Mouse (Mus musculus): ENCODE data around the gene Gadd45gip1.
A peak's percentile ranks its signal among the peaks of the same experiment; 100 is the strongest.
"Not testable (repeated sequence)": the region's sequence is repeated elsewhere in the genome, so short reads cannot be mapped to it uniquely, and the experiment has no call there.

The Gadd45gip1 gene

DNA sequence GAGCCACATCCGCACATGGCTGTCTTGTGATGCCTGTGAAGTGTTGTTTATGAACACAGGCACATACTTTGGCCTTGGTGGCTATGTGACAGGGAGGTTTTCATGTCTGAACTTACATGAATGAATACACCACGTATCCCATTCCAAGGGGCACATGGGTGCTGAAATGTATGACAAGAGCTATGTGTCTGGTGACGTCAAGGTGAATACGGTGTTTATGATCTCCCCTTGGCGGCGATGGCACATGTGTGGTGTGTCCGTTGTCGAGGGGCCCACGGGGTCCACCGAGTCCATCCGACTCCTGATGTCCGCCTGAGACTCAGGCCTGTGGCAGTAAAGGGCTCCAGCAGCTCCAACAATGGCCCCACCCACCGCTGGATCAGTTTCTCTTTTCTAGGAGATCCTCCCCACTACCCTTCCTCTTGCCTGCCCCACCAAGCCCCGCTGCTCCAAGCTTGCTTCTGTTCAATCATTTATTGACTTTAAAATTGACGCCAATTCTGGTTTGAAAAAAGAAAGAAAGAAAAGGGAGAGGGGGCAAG lies 34.0 kb upstream of the Gadd45gip1 start:
- no peak for DNase-seq (ENCODE audit: low read depth)

GRCm38 (mm10) chr8:84797971-84798370 lies 33.4 kb upstream of the Gadd45gip1 start:
- DNase-seq (ENCODE audit: low read depth) = no peak

DNA sequence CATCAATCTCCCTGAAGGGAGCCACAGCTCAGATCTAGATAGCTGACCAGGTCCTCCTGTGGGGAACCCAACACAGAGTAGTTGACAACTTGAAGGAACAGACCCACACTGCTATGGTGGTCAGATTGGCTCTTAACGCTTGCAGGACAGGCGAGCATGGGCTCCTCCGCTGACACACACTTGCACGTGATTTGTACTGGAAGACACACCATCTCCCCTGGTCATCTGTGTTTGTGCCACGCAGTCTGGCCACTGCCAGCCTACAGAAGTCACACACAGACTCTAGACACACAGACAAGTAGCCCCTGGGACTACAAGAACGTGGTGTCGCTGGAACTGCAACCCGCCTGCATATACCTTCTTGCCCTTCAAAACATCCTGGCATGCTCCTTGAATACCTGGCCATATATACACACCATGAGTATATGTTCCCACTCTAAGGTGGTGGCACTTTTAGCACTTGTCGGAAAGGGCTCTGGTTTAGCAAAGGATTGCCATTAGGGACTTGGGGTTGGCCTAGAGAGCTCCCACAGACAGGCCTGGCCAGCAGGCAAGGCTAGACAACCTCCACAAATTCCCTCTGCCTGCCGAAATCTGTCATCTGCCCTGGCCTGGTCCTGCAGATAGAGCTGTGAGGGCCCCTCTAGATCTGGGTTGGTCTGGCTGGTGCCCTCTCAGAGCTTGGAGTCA lies 32.7 kb upstream of the Gadd45gip1 start:
- DNase-seq (ENCODE audit: low read depth) = no peak

DNA sequence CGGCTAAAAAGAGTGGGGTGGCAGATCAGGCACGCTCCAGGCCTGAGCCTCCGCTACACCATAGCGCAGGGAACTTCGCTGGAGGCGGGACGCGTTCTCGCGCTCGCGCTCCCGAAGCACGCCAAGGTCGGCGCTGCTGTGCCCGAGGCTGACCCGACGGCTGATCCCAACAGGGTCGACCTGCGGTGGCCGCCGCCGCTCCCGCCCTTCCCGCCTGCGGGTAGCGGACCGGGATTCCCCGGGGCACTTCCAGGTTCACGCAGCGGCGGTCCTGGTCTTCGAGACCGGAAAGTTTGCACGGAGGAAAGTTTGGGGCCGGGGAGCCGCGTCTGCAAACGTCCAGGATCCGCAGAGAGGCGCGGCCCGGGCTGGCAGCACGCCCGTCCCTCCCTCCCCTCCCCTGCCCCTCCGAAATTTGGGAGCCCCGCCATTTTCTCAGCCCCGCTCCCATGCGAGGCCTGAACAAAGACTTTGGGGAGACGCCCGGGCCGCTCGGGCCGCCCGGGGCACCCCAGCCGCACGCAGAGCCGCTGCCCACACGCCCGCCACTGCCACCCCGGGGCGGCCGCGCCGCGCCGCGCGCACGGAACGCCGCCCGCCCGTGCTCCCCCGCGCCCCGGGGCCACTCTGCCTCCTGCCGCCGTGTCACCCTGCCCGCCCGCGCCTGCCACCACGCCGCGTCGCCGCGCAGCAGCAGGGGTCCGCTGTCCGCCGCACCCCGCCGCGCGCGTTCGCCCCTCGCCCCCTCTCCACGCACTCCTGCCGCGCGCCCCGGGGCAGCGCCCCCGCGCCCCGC lies 32.0 kb upstream of the Gadd45gip1 start:
- peak; percentile 42 for DNase-seq (ENCODE audit: low read depth)

DNA sequence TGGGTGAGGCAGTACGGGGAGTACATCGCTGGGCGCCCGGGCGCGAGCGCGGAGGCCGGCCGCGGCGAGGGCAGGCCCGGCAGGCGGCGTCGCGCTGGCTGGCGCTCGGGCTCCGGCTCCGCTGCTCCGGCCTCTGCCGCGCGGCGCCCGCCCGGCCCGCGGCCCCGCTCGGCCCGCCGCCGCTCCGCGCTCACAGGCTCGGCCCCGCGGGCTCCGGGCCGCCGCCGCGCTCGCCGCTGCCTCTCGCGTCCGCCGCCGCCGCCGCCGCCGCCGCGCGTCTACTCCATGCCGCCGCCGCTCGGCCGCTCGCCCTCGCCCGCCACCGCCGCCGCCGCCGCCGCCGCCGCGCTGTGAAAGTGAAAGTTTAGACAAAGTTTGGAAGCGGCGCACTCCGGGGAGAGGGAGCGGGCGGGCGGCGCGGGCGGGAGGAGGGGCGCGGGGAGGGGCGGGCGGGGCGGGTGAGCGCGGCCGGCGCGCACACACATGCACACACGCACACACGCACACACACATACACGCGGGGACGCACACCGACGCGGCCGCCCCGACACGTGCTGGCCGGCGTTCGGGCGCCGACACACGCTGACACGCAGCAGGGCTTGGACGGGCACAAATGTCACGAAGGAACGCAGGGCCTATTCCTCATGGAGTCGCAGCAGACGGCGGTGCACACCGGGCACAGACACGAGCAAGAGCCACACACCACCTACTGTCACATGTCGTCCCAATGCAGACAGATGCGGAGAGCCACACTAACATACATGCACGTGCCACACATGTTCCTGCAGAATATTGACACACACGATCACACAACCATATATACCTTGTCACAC lies 31.1 kb upstream of the Gadd45gip1 start, which contains the start of gene Nfix:
TSS of gene Nfix (minus strand) at position 346 of the 833 bp plus-strand sequence.
- DNase-seq (ENCODE audit: low read depth) = peak; percentile 71

DNA sequence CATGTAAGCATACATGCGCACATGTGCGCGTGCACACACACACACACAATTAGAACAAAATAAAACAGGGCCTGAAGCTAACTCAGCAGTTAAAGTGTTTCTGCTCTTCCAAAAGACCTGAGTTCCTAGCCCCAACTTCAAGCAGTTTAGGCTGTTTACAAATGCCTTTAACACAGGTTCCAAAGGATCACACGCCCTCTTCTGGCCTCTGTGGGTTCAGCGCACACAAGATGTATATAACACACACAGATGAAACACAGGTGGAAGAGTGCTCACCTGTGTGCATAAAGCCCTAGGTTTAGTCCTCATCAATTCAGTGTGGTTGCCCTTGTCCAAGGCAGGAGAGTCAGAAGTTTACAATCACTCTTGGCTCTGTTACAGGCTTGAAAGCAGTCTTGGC lies 25.3 kb upstream of the Gadd45gip1 start:
- DNase-seq (ENCODE audit: low read depth) = no peak

DNA sequence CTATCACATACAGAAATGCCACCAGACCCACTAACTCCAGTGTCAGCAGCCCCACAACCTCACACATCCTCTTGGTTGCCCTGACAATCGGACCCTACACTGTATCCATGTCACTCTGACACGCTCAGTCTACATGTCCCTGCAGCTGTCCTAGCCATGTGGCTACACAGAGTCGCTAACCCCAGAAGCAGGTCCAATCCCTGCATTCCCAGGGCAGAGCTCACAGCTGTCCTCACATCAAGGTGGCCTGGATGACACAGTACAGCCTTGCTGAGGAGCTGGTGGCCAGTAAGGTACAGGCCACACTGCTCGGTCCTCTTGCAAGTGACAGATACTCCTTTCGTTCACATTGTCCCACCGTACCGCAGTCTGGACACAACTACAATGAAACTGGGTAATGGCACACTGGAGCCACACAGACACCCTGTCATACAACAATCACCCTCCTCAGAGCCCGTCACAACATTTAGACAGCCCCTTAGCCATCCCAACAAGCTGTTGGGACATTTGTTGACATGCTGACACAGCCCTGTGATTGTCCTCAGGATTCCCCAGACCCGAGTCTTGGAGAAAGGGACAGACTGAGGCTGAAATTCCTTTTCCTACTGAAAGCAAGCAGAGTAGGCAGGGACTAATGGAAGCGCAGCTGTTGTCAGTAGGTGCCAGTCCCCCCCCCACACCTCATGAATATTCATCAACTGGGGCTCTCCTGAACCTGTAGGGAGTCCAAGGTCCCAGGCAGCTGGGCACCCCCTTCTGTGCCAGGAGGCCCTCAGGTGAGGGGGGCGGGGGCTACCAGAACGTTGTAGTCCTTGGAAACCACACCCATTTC lies 22.0 kb upstream of the Gadd45gip1 start:
- no peak for DNase-seq (ENCODE audit: low read depth)

DNA sequence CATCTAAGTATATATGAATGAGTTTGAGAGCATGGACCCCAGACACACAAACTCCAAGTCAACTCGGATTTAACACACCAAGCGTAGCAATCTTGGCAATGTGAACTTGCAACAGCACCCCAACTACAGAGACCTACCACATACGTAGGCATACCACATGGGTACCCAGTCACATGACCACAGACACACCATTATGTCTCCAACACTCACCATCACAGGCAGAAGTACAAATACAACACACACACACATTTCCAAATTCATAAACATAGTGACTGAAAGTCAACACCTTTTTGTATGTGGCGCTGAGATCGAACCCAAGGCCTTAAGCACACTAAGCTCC lies 21.4 kb upstream of the Gadd45gip1 start:
- DNase-seq (ENCODE audit: low read depth) = no peak

GRCm38 (mm10) chr8:84810896-84811295 lies 20.4 kb upstream of the Gadd45gip1 start:
- DNase-seq (ENCODE audit: low read depth) = peak; percentile 90

DNA sequence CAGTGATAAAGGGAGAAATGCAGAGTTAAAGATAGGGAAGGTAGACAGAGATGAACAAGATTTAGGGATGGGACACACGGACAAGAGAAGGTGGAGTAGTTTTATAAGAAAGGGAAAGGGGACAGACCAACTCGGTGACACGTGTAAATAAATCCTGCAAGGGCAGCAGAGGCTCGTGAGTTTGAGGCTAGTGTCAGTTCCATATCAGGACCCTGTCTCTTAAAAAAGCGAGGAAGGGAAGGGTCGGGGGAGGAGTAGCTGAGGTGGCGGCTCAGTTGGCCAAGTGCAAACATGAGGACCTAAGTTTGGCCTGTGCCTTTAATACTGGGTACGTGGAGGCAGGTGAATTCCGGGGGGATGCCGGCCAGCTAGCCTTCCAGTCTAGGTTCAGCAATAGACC lies 20.0 kb upstream of the Gadd45gip1 start:
- no peak for DNase-seq (ENCODE audit: low read depth)

- peak; percentile 91 for DNase-seq (ENCODE audit: low read depth)
Measured at GRCm38 (mm10) chr8:84813059-84813458, 18.3 kb upstream of the Gadd45gip1 start.

DNA sequence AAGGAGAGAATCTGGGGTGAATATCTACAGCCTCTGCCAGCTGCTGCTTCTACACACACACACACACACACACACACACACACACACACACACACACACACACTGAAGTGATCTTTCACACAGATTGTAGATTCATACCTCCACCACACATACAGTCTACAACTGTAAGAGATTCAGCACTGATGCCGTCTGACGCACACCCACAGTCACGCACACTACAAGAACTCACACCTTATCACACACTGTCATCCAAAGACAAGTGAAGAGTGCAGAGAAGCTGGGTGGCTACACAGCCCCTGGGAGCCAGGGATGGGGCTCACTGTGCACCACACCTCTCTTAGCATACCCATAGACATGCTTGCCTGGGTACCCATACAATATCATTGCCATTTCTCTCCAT lies 17.5 kb upstream of the Gadd45gip1 start:
- no peak for DNase-seq (ENCODE audit: low read depth)

- DNase-seq (ENCODE audit: low read depth) = no peak
Measured at GRCm38 (mm10) chr8:84814240-84814554, 17.1 kb upstream of the Gadd45gip1 start.

DNA sequence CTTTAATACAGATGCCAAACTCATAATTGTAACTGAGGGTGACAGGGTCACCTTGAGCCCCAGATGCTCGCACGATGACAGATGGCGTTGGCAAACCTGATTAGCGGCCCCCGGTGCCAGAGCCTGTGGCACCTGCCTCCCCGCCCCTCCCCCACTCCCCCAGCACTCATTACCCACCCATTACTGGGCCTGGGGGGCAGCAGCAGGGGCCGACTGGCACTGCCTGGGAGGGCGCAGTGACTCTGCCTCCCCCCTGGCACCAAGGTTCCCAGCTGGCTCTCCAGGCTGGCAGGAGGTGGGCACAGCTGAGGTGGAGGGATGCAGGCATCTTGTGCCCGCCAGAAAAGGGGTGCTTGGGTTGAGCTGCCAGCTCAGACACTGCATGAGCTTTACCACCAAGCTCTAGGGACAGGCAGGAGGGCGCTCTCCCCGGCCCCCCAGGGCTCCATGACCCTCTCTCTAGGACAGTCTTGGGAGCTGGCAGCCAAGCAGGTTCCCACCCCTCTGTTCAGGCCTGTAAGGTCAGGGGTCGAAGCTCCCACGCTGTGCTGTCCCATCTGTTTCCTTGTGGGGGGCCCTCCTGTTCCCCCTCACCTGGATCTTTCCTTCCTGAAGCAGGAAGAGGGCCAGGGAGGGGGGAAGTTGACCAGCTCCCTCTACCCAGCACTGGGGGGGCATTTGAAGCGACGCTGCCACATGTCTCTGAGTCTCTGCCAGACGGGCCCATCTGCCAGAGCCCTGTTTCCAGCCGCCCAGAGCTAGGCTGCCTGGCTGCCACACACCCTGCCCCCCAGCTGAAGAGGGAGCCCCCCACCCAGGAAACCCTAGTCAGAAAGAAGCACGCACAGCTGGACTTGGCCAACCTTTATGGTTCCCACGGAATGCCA lies 16.5 kb upstream of the Gadd45gip1 start:
- no peak for DNase-seq (ENCODE audit: low read depth)

DNA sequence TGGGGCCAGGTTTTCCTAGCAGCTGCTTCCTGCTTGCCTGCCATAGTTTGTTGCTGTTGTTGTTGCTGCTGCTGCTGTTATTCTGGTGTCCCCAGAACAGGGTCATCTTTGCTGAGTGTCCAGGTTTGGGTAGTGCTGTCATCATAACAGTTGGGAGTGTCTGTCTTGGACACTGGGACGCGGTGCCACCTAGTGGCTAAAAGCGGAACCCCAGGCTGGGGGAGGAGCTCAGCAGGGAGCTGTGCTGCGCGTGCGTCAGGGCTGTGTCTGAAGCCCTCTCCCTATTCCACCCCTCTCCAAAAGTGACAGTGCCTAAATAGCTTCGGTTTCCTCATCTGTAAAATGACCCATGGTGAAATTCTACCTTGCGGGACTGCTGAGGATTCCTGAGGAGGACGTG lies 15.8 kb upstream of the Gadd45gip1 start:
- peak; percentile 94 for DNase-seq (ENCODE audit: low read depth)

DNA sequence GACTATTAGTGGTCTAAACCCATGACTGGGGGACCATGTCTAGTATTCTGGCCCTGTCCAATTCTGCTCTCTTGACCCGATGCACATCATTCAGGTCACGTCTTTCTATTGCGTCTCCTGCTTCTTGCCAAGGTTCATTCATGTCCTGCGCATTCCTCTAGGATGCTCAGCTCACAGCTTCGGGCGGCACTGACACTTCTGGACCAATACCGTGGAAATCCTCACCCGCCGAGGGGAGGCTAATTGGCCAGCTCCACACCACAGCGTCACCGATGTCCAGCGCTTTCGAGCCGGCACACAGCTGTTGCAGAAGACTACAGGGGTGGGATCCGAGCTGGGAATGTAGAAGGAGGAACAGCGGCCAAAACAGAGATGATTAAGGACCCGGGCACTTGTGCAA lies 15.2 kb upstream of the Gadd45gip1 start:
- no peak for DNase-seq (ENCODE audit: low read depth)

GRCm38 (mm10) chr8:84822723-84823122 lies 8.6 kb upstream of the Gadd45gip1 start, which contains the start of gene Dand5:
TSS of gene Dand5 (minus strand) at chr8:84822823.
- no peak for DNase-seq (ENCODE audit: low read depth)

- peak; percentile 87 for DNase-seq (ENCODE audit: low read depth)
Measured at GRCm38 (mm10) chr8:84823653-84824052, 7.7 kb upstream of the Gadd45gip1 start.

DNA sequence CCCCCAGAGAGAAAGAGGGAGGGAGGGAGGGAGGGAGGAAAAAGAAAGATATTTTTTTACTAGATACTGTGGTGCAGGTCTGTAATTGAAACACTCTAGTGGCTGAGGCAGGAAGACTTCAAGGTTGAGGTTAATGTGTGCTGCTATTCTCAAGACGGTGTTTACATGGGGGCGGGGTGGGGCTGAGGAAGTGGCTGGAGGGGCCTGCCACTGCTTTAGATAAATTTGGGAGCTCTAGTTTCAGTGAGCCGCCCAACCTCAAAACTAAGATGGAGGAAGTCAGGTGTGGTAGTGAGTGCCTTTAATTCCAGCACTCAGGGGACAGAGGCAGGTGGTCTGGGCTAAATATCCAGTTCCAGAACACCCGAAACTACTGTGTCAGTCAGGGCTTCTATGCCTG lies 5.7 kb upstream of the Gadd45gip1 start:
- peak; percentile 60 for DNase-seq (ENCODE audit: low read depth)

DNA sequence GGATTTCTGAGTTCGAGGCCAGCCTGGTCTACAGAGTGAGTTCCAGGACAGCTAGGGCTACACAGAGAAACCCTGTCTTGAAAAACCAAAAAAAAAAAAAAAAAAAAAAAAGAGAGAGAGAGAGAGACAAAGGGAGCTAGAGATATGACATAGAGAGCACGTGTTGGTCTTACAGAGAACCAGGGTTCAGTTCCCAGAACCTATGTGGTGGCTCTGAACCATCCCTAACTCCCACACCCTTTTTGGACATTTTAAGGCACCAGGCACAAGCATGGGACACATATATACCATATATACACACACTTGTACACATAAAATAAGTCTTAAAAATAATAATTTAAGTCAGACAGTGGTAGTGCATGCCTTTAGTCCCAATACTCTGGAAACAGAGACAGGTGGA lies 4.8 kb upstream of the Gadd45gip1 start:
- not testable (repeated sequence) for DNase-seq (ENCODE audit: low read depth)
